In the genomic region with DNA sequence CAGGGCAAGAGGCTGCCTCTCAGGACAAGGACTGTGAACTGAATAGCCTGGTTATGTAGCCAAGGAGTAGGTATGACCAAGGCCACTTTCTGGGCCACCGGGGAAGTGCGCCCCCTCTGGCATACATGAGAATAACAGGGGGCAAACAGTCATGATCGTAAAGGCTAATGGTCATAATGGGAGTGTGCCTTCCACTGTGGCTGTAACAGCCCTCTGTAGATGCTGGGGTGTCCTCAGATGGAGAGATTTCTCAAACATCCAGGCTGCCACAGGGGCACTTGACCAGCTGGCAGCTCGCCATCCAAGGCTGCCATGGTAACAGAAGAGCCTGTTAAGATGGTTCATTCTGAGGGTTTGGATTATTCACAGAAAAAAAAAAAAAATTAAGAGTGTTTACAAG, we compare ENCODE assay signal across 9 mouse cellular contexts.
DNase-seq lines count a peak whose midpoint lies in the region; ATAC-seq and TF ChIP-seq lines count a peak whose summit lies in the region.
"Had no signal": no experiment of that assay in that cellular context is flagged by ENCODE, and none has a peak within 500 bp of the region (broad histone marks: within the 10 kb centered on the region; RNA-seq: fewer than 3 reads in every experiment).

No protein-coding gene starts in this region.

- intact Hi-C loops in left cerebral cortex, postnatal 25 days (cut with DNase I), result no loop called here

- H3K27me3 ChIP-seq in MEL (ENCODE audit: control insufficient read depth in 1 of 2, insufficient read depth in 2 of 2, low read length in 2 of 2), result no peaks in the 10 kb centered on the region

- no peak overlapping the region for H3K4me3 ChIP-seq in MEL (ENCODE audit: control insufficient read depth in 1 of 2, insufficient read depth in 1 of 2, low read depth in 2 of 2, low read length in 2 of 2)
- H3K4me3 ChIP-seq: limb, embryonic 13.5 days had no signal

- TF ChIP-seq RAD21 in MEL (IDR thresholded peaks at IDR 0.05; ENCODE audit: low read depth, low read length), result no peak

- no peaks in the 10 kb centered on the region for H3K4me1 ChIP-seq in MEL (ENCODE audit: control insufficient read depth in 1 of 2, insufficient read depth in 2 of 2, low read length in 2 of 2)

- H3K27ac ChIP-seq in MEL (ENCODE audit: control insufficient read depth, low read depth, low read length), result no peak overlapping the region
- H3K27ac ChIP-seq: limb, embryonic 13.5 days had no signal

- no peak for TF ChIP-seq EP300 in MEL (IDR thresholded peaks at IDR 0.05; ENCODE audit: low read depth in 1 of 2, low read length in 2 of 2)

- no peaks in the 10 kb centered on the region for H3K36me3 ChIP-seq in MEL (ENCODE audit: control insufficient read depth in 1 of 2, insufficient read depth in 2 of 2, low read length in 2 of 2)

- no peaks in the 10 kb centered on the region for H3K79me2 ChIP-seq in MEL (ENCODE audit: control insufficient read depth, insufficient read depth, low read length, poor library complexity)

- TF ChIP-seq POLR2A in MEL (IDR thresholded peaks at IDR 0.05; ENCODE audit: control insufficient read depth in 1 of 2, insufficient read depth in 1 of 2, low read depth in 1 of 2, low read length in 2 of 2, poor library complexity in 1 of 2), result no peak
- no peak for TF ChIP-seq POLR2A in brain, embryonic 14.5 days (IDR thresholded peaks at IDR 0.05; ENCODE audit: borderline replicate concordance, extremely low read depth, insufficient read depth, insufficient read length, poor library complexity, severe bottlenecking)

- H3K9ac ChIP-seq in MEL (ENCODE audit: control insufficient read depth, low read depth, low read length, poor library complexity, severe bottlenecking), result no peak overlapping the region
- H3K9ac ChIP-seq: limb, embryonic 13.5 days had no signal

- DNase-seq in left cerebral cortex, postnatal 25 days (ENCODE audit: low spot score in 2 of 2), result peak; percentile 14 to 30
- DNase-seq in left cerebral cortex, adult 11 months (ENCODE audit: low spot score), result no peak
- no peak for DNase-seq in MEL (ENCODE audit: low read depth, low spot score)
- peak; percentile 75 for DNase-seq in brain, embryonic 14.5 days (ENCODE audit: low read depth)
- DNase-seq in layer of hippocampus, postnatal 36 days, result peak; percentile 19 to 38
- DNase-seq in gastrocnemius, postnatal 4 days (ENCODE audit: low spot score in 2 of 2), result no peak
- DNase-seq in spleen, postnatal 14 days (ENCODE audit: low spot score in 2 of 2), result no peak

- no peaks in the 10 kb centered on the region for H3K9me3 ChIP-seq in MEL (replicated peaks; ENCODE audit: insufficient read depth, low read length)

- 0 out of 6 replicates have a peak, but pooled peaks of 2 of the 3 experiments have one; percentile 4 to 10 for TF ChIP-seq CTCF in MEL (IDR thresholded peaks at IDR 0.05 in 2 of 3, conservative IDR thresholded peaks at IDR 0.05 in 1 of 3; ENCODE audit: control insufficient read depth in 1 of 3, insufficient read depth in 1 of 3, low read depth in 2 of 3, low read length in 3 of 3, poor library complexity in 1 of 3, severe bottlenecking in 1 of 3)
- peak; percentile 63 for TF ChIP-seq CTCF in brain, embryonic 14.5 days (IDR thresholded peaks at IDR 0.05; ENCODE audit: borderline replicate concordance, extremely low read depth, insufficient read depth, insufficient read length)

- ATAC-seq in frontal cortex, adult (ENCODE audit: low TSS enrichment), result no peak

TF ChIP-seq in MEL, 35 proteins besides CTCF, POLR2A, EP300 and RAD21:
- no peak for TF ChIP-seq MAFK (IDR thresholded peaks at IDR 0.05; ENCODE audit: borderline replicate concordance, low read depth, low read length)
- no peak for TF ChIP-seq CHD1 (IDR thresholded peaks at IDR 0.05; ENCODE audit: low read depth, low read length)
- no peak for TF ChIP-seq GATA1 (IDR thresholded peaks at IDR 0.05; ENCODE audit: low read depth, low read length)

Comparison
In these comparisons a context has a peak if more than half of its experiments do, and no peak if none do; other contexts are left out.
1. DNase-seq: peak in left cerebral cortex, postnatal 25 days (2 of 2), brain, embryonic 14.5 days (single experiment) and layer of hippocampus, postnatal 36 days (2 of 2); none in left cerebral cortex, adult 11 months (single experiment), MEL (single experiment), gastrocnemius, postnatal 4 days (0 of 2) and spleen, postnatal 14 days (0 of 2).